Mouse (Mus musculus) testis, adult 2 months (tissue): ENCODE data around the gene Grk2.

ENCODE experiments used
- CTCF ChIP-seq: fragments of 200-500 bp; IDR thresholded peaks from 2 replicates; pipeline ENCODE4 v1.5.1; 2012; ENCODE audit warnings: low read depth, mild to moderate bottlenecking, inconsistent platforms, low read length, moderate library complexity; ENCODE audit not compliant: control insufficient read depth, insufficient read depth, insufficient replicate concordance
- POLR2A ChIP-seq: fragments of 200-500 bp; IDR thresholded peaks from 2 replicates; pipeline ENCODE4 v1.6.1; 2012; ENCODE audit warnings: low read depth, mild to moderate bottlenecking, inconsistent platforms, low read length, moderate library complexity; ENCODE audit not compliant: control insufficient read depth

DNA sequence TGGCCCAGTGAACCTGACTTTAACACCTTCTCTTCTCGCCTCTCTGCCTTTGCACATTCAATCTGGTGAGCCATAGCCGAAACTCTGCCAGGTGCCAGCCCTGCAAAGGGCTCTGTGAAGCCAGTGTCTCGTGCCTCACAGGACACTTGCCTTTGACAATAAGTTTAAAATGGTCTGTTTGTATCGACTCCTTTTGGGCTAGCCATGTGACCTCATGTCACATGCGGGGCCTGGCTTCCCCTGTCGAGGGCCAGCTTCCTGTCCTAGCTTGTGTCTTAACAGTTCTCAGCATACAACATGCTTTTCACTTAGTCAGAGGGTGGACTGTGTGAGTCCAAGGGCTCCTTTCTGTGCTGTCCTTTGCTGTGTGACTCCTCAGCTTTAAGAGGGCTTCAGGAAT lies 43.3 kb downstream of the Grk2 start:
- TF ChIP-seq CTCF (no peak), POLR2A (no peak)
